Mouse (Mus musculus) monocyte, adult 5-6 weeks (primary cell): ENCODE measurements at regions not wholly inside any gene's neighbourhood (a gene's known extent, or its start where the extent isn't known, plus 50 kb on each side); places are given as distances from the start of the nearest gene placed in this dataset.
A peak's percentile ranks its signal among the peaks of the same experiment; 100 is the strongest.

Source experiments
- ATAC-seq: fragments of 153-309, 156-312 bp; replicated peaks from 2 replicates; pipeline ENCODE4 v1.8.0; 2017; ENCODE audit warnings: mild to moderate bottlenecking; ENCODE audit not compliant: low TSS enrichment, insufficient number of reproducible peaks, severe bottlenecking, poor library complexity, low FRiP score

DNA sequence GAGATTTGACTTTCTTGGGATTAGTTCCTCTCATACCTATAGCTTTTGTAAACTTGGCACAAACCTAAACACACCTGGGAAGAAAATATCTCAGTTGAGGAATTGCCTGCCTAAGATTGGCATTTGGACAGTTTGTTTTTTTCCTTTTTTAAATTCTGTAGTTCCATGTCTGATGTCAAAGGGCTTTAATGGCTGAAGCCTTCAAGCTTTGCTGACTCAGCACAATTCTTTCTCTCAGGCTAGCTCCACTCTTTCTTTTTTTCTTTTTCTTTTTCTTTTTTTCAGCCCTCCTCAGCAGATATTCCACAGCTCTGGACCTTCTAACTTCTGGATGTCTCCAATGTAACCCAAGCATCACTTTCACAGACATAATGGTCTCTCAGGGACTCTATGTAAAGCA lies 330.4 kb upstream of the Ptger4 start:
- ATAC-seq: no peak

DNA sequence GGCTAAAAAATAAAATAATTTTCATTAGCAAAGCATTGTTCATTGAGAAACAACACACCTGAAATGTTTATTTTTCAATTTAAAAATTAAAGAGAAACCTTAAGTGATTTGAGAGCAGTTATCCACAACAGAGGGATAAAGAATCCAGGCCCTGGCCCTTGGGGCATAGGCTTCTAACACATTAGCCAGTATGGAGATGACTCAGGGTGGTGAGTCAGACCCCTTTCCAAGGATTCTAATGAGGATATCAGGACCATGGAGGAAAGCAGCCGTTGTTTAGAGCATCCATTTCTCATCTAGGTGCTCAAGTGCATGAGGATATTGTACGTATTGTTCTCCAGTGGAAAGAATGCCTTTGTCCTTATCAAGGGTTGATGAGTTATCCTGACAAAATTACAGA lies 335.6 kb upstream of the Ptger4 start:
- ATAC-seq: no peak

DNA sequence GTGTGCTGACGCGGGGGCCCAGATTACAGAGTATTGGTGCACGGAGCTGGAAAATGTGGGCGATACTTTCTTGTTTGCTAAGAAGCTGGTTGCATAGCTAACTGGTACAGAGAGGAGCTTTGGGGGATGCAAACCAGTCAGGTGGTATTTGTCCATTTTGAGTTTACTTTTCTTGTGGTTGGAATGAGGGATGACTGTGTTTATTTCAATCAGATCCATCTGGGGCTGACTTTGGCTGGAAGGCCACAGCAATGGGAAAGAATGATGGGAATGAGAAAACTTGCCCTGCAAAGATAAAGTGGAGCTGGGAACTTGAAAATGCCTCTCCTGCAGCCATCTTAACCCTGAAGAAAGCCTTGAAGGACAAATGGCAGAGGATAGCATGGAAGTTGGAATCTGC lies 336.4 kb upstream of the Ptger4 start:
- ATAC-seq: no peak

DNA sequence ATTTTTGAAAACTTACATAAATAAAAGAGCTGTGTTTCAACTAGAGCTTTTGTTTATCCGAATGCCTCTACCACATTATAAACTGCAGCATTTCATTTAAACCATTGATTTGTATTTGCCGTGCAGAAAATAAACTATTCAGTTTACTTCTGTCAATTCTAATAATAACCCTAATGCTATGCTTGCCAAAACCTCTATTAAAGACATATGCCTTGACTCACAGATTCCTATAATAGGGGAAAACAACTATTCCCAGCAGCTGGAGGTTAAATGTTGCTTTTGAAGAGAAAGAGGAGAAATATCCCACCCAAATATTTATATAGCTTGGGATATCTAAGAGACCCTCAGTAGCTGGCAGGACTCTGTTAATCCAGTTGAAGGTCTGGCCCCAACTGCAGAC lies 340.4 kb upstream of the Ptger4 start:
- ATAC-seq: no peak

DNA sequence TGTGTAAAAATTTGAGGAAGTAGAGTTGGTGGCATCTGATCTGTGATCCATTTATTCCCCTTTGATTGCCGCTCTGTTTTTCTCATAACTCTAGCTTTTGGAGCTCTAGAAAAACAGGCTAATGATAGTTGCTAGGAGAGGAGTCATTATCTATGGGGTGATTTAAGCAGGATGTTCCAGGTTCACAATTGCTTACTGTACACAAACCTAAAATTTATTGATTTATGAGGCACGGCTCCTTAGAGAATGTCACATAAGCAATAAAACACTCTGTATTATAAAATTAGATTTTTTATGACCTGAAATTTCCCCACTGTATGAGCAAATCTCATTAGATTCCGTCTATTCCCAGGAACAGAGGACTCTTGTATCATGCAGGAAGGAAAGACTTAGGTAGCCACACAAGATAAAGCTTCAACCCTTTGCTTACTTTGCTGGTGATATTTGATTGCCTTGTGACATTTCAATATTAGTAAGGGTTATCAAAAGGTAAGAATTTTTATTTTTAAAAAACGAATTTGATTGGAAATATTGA lies 360.8 kb upstream of the Ptger4 start:
- no peak for ATAC-seq

DNA sequence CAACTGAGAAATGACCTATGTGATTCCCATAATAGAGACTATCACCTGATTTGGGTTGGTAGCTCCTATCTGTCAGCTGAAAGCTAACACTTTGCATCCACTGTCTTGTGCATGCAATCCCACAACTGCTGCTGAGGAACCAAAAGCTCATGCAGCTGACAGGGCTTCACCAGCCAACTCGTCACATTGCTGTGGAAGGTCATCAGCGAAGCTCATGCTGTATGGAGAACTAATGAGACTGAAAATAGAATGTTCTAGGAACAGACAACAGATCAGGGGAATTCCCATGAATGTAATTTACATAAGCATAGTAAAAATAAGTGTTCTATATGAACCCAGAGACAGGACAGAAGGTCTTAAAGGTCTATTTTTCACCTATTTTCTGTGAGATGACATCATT lies 363.5 kb upstream of the Ptger4 start:
- no peak for ATAC-seq

DNA sequence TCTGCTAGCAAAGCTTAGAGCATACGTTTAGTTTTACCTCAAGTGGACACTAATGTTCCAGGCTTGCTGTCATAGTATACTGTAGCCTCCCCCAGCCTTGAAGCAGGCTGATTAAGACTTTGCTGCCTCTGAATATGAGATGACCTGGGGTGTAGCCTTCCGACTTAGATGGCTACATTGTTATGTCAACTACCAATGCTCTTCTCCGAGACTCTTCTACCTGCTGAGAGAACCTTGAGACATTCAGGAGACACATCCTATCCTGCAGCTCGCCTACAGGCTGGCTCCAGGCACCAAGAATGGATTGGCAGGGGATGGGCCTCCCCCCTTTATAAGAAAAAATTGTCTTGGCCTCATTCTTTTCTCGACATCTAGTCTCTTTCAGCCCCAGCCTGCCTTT lies 379.0 kb upstream of the Ptger4 start:
- ATAC-seq: no peak

DNA sequence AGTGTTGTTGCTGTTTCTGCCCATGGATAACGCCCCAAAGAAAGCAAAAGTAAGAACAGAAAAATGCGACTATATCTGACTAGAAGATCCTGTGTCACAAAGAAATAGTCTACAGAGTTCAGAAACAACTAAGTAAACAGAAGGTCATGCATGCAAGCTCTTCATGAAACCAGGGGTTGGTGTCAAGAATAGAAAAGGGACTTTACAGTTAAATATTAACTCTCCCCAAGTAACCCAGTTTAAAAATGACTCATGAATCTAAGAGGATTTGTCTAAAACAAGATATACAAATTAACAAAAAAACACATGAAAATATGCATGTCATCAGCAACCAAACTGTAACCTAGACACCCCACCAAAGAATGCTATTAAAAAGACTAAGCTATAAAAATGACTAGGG lies 381.4 kb upstream of the Ptger4 start:
- no peak for ATAC-seq

DNA sequence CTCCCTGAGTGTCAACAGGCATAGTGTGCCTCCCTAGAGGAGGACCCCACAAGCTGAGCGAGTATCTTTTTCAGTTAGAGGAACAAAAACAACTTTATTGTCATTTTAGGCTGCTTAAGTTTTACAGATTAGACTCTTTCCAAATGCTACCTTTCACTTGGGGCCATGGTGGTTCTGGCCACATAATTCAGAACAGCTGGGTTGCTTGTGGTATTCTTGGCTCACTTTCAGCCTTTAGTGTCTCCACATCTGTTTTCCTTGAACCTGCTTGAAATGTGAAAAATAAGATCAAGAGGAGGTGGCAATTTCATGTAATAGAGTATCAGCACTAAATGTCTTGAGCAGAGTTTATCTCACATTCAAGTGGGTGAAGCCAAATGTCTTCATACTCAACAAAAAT lies 402.7 kb upstream of the Ptger4 start:
- no peak for ATAC-seq

DNA sequence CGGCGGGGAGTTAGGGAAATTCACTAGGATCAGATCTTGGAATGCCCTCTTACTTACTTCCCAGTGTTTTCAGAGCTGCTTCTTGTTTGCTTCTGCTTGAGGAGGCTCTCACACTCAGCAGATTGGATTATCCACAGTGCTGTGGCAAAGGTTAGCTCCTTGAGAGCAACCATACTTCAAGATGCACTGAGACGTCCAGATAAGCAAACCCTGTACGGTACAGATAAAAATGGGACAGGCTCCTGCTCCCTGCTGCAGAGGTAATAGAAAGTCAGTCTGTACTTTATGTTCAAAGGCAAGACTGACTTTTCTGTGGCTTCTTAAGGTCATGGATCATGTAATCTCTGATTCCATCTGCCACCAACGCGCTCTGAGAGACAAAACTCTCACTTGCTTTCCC lies 414.8 kb upstream of the Ptger4 start:
- ATAC-seq: no peak

DNA sequence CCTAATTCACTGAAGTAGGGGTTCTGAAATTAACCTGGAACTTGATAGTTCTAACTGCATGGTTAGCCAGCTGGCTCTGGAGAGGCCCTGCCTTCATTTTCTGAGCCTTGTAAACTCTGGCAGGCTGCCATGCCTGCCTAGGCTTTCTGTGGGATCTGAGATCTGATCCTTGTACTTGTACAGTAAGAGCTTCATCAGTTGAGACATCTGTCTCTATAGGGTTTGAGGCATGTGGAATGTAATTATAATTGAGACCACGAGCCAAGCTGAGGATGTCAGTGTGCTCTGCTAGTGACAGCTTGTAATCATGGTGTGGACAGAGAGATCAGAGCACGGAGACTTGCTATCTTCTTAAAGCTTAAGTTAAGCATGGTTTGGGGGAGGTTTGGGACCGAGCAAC lies 416.8 kb upstream of the Ptger4 start:
- no peak for ATAC-seq

DNA sequence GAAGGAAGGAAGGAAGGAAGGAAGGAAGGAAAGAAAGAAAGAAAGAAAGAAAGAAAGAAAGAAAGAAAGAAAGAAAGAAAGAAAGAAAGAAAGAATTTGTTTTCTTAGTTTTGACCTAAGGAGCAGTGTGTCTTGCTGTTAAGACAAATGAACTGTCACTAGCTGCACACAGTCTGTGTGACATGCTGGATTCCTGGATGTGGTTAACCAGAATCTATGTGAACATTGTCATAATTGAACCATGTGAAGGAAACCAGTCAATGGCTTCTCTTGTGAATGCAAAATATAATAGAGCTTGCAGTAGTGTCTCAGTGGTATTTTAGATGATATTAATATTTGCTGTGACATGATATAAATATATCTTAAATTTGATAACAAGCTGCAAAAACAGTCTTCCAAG lies 427.8 kb upstream of the Ptger4 start:
- ATAC-seq: no peak

DNA sequence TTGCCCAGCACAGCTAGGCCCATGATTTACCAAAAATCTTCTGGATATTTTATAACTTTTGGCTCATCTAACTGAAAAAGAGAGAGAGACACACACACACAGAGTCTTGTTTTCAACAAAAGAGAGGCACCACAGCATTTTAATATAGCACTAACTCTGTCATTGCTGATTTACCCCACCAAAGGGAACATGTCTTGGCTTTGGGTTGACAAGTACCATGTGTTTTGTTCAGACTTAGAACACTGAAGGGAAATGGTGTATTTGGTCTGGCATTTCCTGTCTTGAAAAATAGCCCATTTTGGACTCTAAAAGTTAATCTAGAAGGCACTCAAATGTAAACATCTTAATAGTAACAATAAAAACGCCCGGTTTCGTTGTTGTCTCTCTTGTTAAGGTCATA lies 432.7 kb upstream of the Ptger4 start:
- no peak for ATAC-seq

DNA sequence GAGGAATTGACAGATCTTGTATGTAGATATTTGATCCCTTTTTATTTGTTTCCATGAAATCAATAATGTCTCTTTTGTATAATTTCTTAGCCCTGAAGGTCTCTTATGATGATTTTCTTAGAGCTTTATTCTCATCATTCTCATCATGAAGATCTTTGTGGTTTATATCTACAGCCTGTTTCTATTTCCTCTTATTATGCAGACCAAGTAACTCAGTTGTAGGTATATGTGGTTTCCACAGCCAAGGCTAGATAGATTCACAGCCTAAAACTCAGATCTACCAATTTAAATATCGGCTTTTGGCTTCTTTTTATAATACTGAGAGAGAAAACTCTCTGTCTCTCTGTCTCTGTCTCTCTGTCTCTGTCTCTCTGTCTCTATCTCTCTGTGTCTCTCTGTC lies 449.8 kb upstream of the Ptger4 start:
- ATAC-seq: no peak

DNA sequence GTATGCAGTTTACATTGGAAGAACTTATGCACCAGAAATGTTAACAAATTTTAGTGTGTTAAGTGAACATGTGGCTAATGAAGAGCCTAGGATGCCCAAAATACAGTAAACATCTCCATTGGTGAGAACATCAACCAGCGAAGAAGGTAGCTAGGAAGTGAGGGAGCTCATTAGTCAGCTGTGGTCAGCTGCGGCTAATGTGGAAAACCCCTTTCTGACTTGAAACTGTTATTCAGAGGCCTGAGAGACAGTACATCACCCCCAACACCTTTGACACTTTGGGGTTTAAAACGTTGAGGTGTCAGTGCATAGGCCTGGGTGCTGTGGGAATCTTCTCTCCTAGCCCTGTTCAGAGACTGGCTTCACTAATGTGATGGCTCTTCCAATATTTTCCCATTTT lies 451.0 kb upstream of the Ptger4 start:
- ATAC-seq: peak; percentile 68

DNA sequence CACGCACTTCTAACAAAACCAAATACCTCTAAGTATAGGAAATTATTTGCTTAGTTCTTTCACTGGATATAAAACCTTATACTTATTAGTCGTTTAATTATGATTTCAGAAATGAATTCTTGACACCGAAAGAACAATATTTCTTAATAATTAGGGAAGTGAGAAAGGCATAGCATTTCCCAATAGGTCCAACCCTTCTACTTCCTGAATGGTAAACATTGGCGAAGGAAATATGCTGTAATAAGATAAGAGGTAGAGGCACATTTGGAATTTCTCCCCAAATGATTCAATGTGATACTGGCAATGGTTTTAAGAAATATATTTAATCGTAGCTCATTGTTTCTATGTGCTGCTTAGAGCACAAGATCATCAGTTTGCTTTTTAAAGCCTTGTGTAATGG lies 464.5 kb upstream of the Ptger4 start:
- 0 out of 2 replicates have a peak, but pooled peaks have one; percentile 56 for ATAC-seq

DNA sequence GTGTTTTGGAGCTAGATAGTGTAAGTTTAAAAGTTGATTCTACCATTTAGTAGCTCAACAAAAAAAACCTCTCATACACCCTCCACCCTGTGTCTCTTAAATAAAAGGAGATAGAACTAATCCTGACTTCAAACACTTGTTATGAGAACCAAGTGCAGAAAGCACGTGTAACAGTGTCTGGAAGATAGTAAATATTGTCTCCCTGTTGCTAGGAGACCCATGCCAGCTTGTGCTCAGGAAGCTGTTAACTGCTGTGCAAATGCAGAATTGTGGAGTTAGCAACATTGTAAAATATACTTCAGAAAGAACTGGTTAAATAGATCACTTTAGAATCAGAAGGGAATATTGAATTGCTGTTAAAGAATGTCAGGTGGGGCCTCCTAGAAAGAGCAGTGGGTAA lies 496.7 kb upstream of the Ptger4 start:
- no peak for ATAC-seq

DNA sequence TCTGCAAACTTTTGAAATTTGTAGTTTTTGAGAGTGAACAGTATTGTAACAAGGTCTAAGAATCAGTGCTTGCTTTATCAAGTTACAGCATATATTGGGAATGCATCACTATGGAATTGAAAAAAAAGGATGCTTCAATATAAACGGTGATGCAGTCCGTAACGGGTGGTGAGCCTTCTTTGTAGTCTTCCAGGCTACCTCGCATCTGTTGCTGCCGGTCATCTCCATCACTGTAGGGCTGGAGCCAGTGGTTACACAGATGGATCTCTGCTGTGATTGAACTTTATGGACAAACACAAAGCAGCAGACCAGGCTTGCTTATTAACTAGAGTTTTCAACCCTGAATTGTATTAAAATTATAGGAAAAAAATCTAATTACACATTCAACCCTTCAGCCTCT lies 499.9 kb upstream of the Ptger4 start:
- no peak for ATAC-seq

DNA sequence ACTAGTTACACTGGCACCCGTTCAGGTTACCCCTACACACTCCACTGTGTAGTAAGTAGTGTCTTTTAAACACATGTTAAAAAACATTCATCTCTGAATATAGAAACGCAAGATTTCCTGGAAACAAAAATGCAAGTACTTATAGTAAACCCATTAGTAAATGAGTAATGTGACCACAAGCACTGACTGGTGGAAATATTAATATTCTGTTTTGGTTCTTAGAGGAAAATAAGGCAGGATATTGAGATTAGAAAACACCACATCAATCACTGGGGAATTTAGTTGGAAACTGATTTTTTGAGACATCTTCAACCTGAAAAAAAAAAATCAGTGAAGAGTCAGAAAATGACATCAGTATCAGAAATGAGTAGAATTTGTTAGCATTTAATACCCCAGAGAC lies 514.7 kb upstream of the Ptger4 start:
- no peak for ATAC-seq

DNA sequence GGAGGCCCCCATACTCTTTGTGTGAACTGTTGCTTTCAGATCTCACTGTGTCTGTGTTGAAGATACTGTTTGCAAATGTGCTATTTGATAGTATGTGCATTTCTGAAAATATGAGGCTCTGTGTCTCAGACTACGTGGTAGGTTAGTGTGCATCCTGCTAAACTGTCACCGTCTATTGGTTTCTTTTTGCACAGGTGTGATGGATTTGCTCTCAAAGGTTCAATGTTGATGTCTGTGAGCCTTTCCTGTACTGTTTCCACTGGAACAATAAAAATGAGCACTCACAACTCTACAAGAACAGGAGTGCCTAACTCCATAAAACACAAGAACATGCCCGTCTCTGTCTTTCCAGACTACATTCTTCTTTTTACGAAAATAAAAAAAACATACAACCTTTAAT lies 518.2 kb upstream of the Ptger4 start:
- no peak for ATAC-seq

DNA sequence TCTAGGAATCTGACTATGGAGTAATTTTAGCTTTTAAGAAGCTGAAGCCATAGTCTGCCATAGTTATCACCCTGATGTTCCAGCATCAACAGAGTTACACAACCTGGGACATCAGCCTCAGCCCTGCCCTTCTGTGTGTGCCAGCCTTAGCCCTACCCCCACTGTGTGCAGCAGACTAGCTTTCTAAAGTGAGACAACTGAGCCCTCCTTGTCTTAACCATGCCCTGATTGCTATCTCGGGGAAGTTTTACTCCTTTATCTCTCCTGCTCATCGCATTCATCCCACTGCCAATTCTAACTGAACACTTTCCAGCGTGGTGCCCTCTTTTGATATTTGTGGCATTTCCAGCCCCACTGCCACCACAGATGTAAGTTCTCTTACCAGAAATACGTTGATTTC lies 522.5 kb upstream of the Dab2 start:
- no peak for ATAC-seq

DNA sequence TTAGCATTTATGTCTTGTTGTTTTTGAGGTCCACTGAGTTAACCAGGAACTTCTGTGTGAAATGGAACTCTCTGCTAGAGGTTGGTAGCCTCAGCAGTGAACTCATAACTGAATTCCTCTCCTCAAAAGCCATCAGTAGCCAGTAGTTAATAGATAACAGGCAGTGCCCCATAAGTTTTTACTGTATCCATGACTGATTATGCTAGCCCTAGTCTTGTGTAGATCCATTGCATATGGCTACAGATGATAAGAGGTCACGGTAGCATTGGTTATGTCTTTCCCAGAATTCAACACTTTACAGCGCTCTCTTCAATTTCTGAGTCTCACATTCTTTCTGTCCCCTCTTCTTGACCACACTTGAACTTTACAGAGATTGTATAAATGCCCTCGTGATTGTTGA lies 499.7 kb upstream of the Dab2 start:
- no peak for ATAC-seq
